Mouse (Mus musculus) heart, postnatal 0 days (tissue): ENCODE results near the gene Mfap1a.

ENCODE experiments used
- CTCF ChIP-seq: IDR thresholded peaks from 2 replicates; pipeline ENCODE4 v1.5.1; 2016; ENCODE audit warnings: antibody characterized with exemption, control low read depth, low read depth
- EP300 ChIP-seq: IDR thresholded peaks from 2 replicates; pipeline ENCODE4 v1.6.1; 2016; ENCODE audit warnings: antibody characterized with exemption, low read depth

GRCm38 (mm10) chr2:121448739-121449535 is 57.5 kb downstream of the Mfap1a start, which contains the start of gene Serf2:
- TF ChIP-seq CTCF = no peak
- TF ChIP-seq EP300 = peak; percentile 67
